Mouse (Mus musculus) thymus, postnatal 25 days (tissue): ENCODE results near the gene Lhx9.

Source experiments
- DNase-seq: peaks from one replicate; pipeline ENCODE4 v3.0.0; 2022

Gene Lhx9

GRCm38 (mm10) chr1:138839809-138840430 is 8.5 kb downstream of the Lhx9 start:
- DNase-seq: no peak

- no peak for DNase-seq
Measured at GRCm38 (mm10) chr1:138839291-138839690, 9.1 kb downstream of the Lhx9 start.

- no peak for DNase-seq
Measured at GRCm38 (mm10) chr1:138837786-138838743, 10.3 kb downstream of the Lhx9 start.

GRCm38 (mm10) chr1:138835355-138835900 is 12.9 kb downstream of the Lhx9 start:
- no peak for DNase-seq

- DNase-seq: peak; percentile 42
Measured at GRCm38 (mm10) chr1:138831309-138831708, 17.1 kb downstream of the Lhx9 start.

- no peak for DNase-seq
Measured at GRCm38 (mm10) chr1:138826841-138827240, 21.5 kb downstream of the Lhx9 start.

- DNase-seq: no peak
Measured at GRCm38 (mm10) chr1:138822985-138823322, 25.4 kb downstream of the Lhx9 start.

- DNase-seq: no peak
Measured at GRCm38 (mm10) chr1:138822255-138822984, 26.0 kb downstream of the Lhx9 start.

- no peak for DNase-seq
Measured at GRCm38 (mm10) chr1:138801732-138802131, 46.6 kb downstream of the Lhx9 start.

GRCm38 (mm10) chr1:138801296-138801695 is 47.1 kb downstream of the Lhx9 start:
- DNase-seq: no peak

- DNase-seq: no peak
Measured at GRCm38 (mm10) chr1:138799692-138800314, 48.6 kb downstream of the Lhx9 start.

GRCm38 (mm10) chr1:138798110-138798509 is 50.3 kb downstream of the Lhx9 start:
- no peak for DNase-seq

GRCm38 (mm10) chr1:138785856-138786255 is 62.5 kb downstream of the Lhx9 start:
- peak; percentile 72 for DNase-seq

GRCm38 (mm10) chr1:138784019-138784418 is 64.4 kb downstream of the Lhx9 start:
- no peak for DNase-seq
